Mouse (Mus musculus) liver, postnatal 0 days (tissue): ENCODE measurements around the gene Lyst.

ENCODE experiments used
- CTCF ChIP-seq: sonication (generic); IDR thresholded peaks from 2 replicates; pipeline ENCODE4 v1.5.1; 2016; ENCODE audit warnings: antibody characterized with exemption, low read depth
- EP300 ChIP-seq: IDR thresholded peaks from 2 replicates; pipeline ENCODE4 v1.6.1; 2016; ENCODE audit warnings: antibody characterized with exemption, low read depth, mild to moderate bottlenecking

- no peak for TF ChIP-seq EP300
- no peak for TF ChIP-seq CTCF
Observed at GRCm38 (mm10) chr13:13780271-13780670, 190.1 kb downstream of the Lyst start.
